Mouse (Mus musculus) kidney, embryonic 16.5 days (tissue): ENCODE measurements around the gene Olfr1282. TPM values are rescaled to one million over a fixed set of nuclear protein-coding genes. Genes with fewer than 3 reads are reported as not detected.

Source experiments
- polyA plus RNA-seq: library from polyadenylated mRNA; unstranded; fragments of >200 nt; fragmentation: Nextera tagmentation; extraction: Ambion mirVana; gene quantifications from 2 replicates; pipeline ENCODE4 v1.2.1, GENCODE M21; 2015

The Olfr1282 gene
- polyA plus RNA-seq, 1 experiment from 2014 or later: not detected

Other genes with a start within 250 kb of the Olfr1282 start
- gene Gm13941, start 230.1 kb downstream of the Olfr1282 start, polyA plus RNA-seq: not detected in 2 replicates
- gene Gm15130, start 183.1 kb downstream of the Olfr1282 start, polyA plus RNA-seq: not detected in 2 replicates
- gene 4930430A15Rik, start 106.5 kb downstream of the Olfr1282 start, polyA plus RNA-seq: not detected in 2 replicates
- gene Olfr1275, start 100.8 kb downstream of the Olfr1282 start, polyA plus RNA-seq: not detected in 2 replicates
- gene Olfr1276, start 81.6 kb downstream of the Olfr1282 start, polyA plus RNA-seq: not detected in 2 replicates
- gene Olfr1277, start 62.0 kb downstream of the Olfr1282 start, polyA plus RNA-seq: not detected in 2 replicates
- gene Olfr1278, start 45.9 kb downstream of the Olfr1282 start, polyA plus RNA-seq: not detected in 2 replicates
- gene Olfr1279, start 35.4 kb downstream of the Olfr1282 start, polyA plus RNA-seq: not detected in 2 replicates
- not detected in 2 replicates for gene Olfr1280, start 22.1 kb downstream of the Olfr1282 start, polyA plus RNA-seq
- gene Olfr1281, start 9.6 kb downstream of the Olfr1282 start, polyA plus RNA-seq: not detected in 2 replicates
- not detected in 2 replicates for gene Olfr1283, start 30.7 kb upstream of the Olfr1282 start, polyA plus RNA-seq
- gene Olfr1284, start 39.4 kb upstream of the Olfr1282 start, polyA plus RNA-seq: not detected in 2 replicates
- not detected in 2 replicates for gene Olfr1286, start 87.0 kb upstream of the Olfr1282 start, polyA plus RNA-seq
- not detected in 2 replicates for gene Olfr1287, start 113.1 kb upstream of the Olfr1282 start, polyA plus RNA-seq
- gene Olfr1288, start 138.0 kb upstream of the Olfr1282 start, polyA plus RNA-seq: not detected in 2 replicates
- not detected in 2 replicates for gene Olfr1289, start 144.7 kb upstream of the Olfr1282 start, polyA plus RNA-seq
- not detected in 2 replicates for gene Olfr1290, start 157.8 kb upstream of the Olfr1282 start, polyA plus RNA-seq
- not detected in 2 replicates for gene Olfr1291-ps1, start 161.1 kb upstream of the Olfr1282 start, polyA plus RNA-seq
- not detected in 2 replicates for gene Olfr1293-ps, start 189.1 kb upstream of the Olfr1282 start, polyA plus RNA-seq
- gene Olfr1294, start 204.2 kb upstream of the Olfr1282 start, polyA plus RNA-seq: not detected in 2 replicates
- gene Olfr1295, start 233.6 kb upstream of the Olfr1282 start, polyA plus RNA-seq: not detected in 2 replicates